Mouse (Mus musculus): Measurements from ENCODE around the gene Fgb. TPM values are rescaled to one million over a fixed set of nuclear protein-coding genes. Genes with fewer than 3 reads are reported as not detected.

Gene Fgb
- polyA plus RNA-seq, 1 experiment from 2014 or later = 1.2 TPM

- Histone ChIP-seq H3K4me1 (replicated peaks; ENCODE audit: control insufficient read depth, insufficient read depth, low read length) (no peaks in the 10 kb centered on the region), H3K4me2 (ENCODE audit: low read length) (no peak overlapping the region), H3K4me3 (ENCODE audit: low read depth, low read length) (no peak overlapping the region), H3K9ac (ENCODE audit: low read length) (no peak overlapping the region), H3K27ac (ENCODE audit: low read depth) (no peak overlapping the region), H3K27me3 (replicated peaks; ENCODE audit: control insufficient read depth, insufficient read depth, low read length) (no peaks in the 10 kb centered on the region), H3K36me3 (ENCODE audit: control insufficient read depth, insufficient read depth, low read length) (no peaks in the 10 kb centered on the region), H3K9me3 (ENCODE audit: control insufficient read depth, low read length) (no peaks in the 10 kb centered on the region)
- DNase-seq (ENCODE audit: low spot score) (no peak), ATAC-seq (replicated peaks; ENCODE audit: low FRiP score, low TSS enrichment, low read depth) (no peak)
- WGBS = 89% methylated on average over 5 of the region's 5 CpGs
Measured at GRCm38 (mm10) chr3:83021176-83021575, 28.5 kb downstream of the Fgb start.

- 70% methylated on average over 2 of the region's 2 CpGs for WGBS
- H3K4me3 ChIP-seq (ENCODE audit: low read depth, low read length) = no peak overlapping the region
- H3K4me2 ChIP-seq (ENCODE audit: low read length) = no peak overlapping the region
- H3K27me3 ChIP-seq (replicated peaks; ENCODE audit: control insufficient read depth, insufficient read depth, low read length) = no peaks in the 10 kb centered on the region
- H3K4me1 ChIP-seq (replicated peaks; ENCODE audit: control insufficient read depth, insufficient read depth, low read length) = no peaks in the 10 kb centered on the region
- no peaks in the 10 kb centered on the region for H3K9me3 ChIP-seq (ENCODE audit: control insufficient read depth, low read length)
- H3K36me3 ChIP-seq (ENCODE audit: control insufficient read depth, insufficient read depth, low read length) = no peaks in the 10 kb centered on the region
- H3K9ac ChIP-seq (ENCODE audit: low read length) = no peak overlapping the region
- ATAC-seq (replicated peaks; ENCODE audit: low FRiP score, low TSS enrichment, low read depth) (no peak), DNase-seq (ENCODE audit: low spot score) (no peak)
- H3K27ac ChIP-seq (ENCODE audit: low read depth) = no peak overlapping the region
Measured at GRCm38 (mm10) chr3:83020387-83020786, 29.3 kb downstream of the Fgb start.

- H3K9ac ChIP-seq (ENCODE audit: low read length) = no peak overlapping the region
- no peak overlapping the region for H3K27ac ChIP-seq (ENCODE audit: low read depth)
- no peaks in the 10 kb centered on the region for H3K4me1 ChIP-seq (replicated peaks; ENCODE audit: control insufficient read depth, insufficient read depth, low read length)
- H3K4me2 ChIP-seq (ENCODE audit: low read length) = no peak overlapping the region
- DNase-seq (ENCODE audit: low spot score) (no peak), ATAC-seq (replicated peaks; ENCODE audit: low FRiP score, low TSS enrichment, low read depth) (no peak)
- H3K4me3 ChIP-seq (ENCODE audit: low read depth, low read length) = no peak overlapping the region
- H3K27me3 ChIP-seq (replicated peaks; ENCODE audit: control insufficient read depth, insufficient read depth, low read length) = no peaks in the 10 kb centered on the region
- no peaks in the 10 kb centered on the region for H3K9me3 ChIP-seq (ENCODE audit: control insufficient read depth, low read length)
- H3K36me3 ChIP-seq (ENCODE audit: control insufficient read depth, insufficient read depth, low read length) = no peaks in the 10 kb centered on the region
- 84% methylated on average over 1 of the region's 1 CpGs for WGBS
Measured at GRCm38 (mm10) chr3:83016236-83016635, 33.4 kb downstream of the Fgb start.

GRCm38 (mm10) chr3:83013951-83014350, 35.7 kb downstream of the Fgb start:
- H3K4me2 ChIP-seq (ENCODE audit: low read length) = no peak overlapping the region
- H3K4me3 ChIP-seq (ENCODE audit: low read depth, low read length) = no peak overlapping the region
- H3K9ac ChIP-seq (ENCODE audit: low read length) = no peak overlapping the region
- WGBS = 86% methylated on average over 10 of the region's 10 CpGs
- DNase-seq (ENCODE audit: low spot score) = no peak
- H3K9me3 ChIP-seq (ENCODE audit: control insufficient read depth, low read length) = no peaks in the 10 kb centered on the region
- no peaks in the 10 kb centered on the region for H3K4me1 ChIP-seq (replicated peaks; ENCODE audit: control insufficient read depth, insufficient read depth, low read length)
- H3K36me3 ChIP-seq (ENCODE audit: control insufficient read depth, insufficient read depth, low read length) = no peaks in the 10 kb centered on the region
- no peaks in the 10 kb centered on the region for H3K27me3 ChIP-seq (replicated peaks; ENCODE audit: control insufficient read depth, insufficient read depth, low read length)
- H3K27ac ChIP-seq (ENCODE audit: low read depth) = no peak overlapping the region
- no peak for ATAC-seq (replicated peaks; ENCODE audit: low FRiP score, low TSS enrichment, low read depth)

- Histone ChIP-seq H3K4me1 (replicated peaks; ENCODE audit: control insufficient read depth, insufficient read depth, low read length) (no peaks in the 10 kb centered on the region), H3K27me3 (replicated peaks; ENCODE audit: control insufficient read depth, insufficient read depth, low read length) (no peaks in the 10 kb centered on the region), H3K4me3 (ENCODE audit: low read depth, low read length) (no peak overlapping the region), H3K27ac (ENCODE audit: low read depth) (no peak overlapping the region), H3K36me3 (ENCODE audit: control insufficient read depth, insufficient read depth, low read length) (no peaks in the 10 kb centered on the region), H3K9ac (ENCODE audit: low read length) (no peak overlapping the region), H3K4me2 (ENCODE audit: low read length) (no peak overlapping the region), H3K9me3 (ENCODE audit: control insufficient read depth, low read length) (no peaks in the 10 kb centered on the region)
- WGBS = 90% methylated on average over 19 of the region's 19 CpGs
- DNase-seq (ENCODE audit: low spot score) = no peak
- ATAC-seq (replicated peaks; ENCODE audit: low FRiP score, low TSS enrichment, low read depth) = no peak
Measured at GRCm38 (mm10) chr3:83012636-83013035, 37.0 kb downstream of the Fgb start.

- Histone ChIP-seq H3K4me3 (ENCODE audit: low read depth, low read length) (no peak overlapping the region), H3K9me3 (ENCODE audit: control insufficient read depth, low read length) (no peaks in the 10 kb centered on the region), H3K27me3 (replicated peaks; ENCODE audit: control insufficient read depth, insufficient read depth, low read length) (no peaks in the 10 kb centered on the region), H3K27ac (ENCODE audit: low read depth) (no peak overlapping the region), H3K9ac (ENCODE audit: low read length) (no peak overlapping the region), H3K36me3 (ENCODE audit: control insufficient read depth, insufficient read depth, low read length) (no peaks in the 10 kb centered on the region), H3K4me2 (ENCODE audit: low read length) (no peak overlapping the region), H3K4me1 (replicated peaks; ENCODE audit: control insufficient read depth, insufficient read depth, low read length) (no peaks in the 10 kb centered on the region)
- DNase-seq (ENCODE audit: low spot score) = no peak
- WGBS = 85% methylated on average over 4 of the region's 4 CpGs
- no peak for ATAC-seq (replicated peaks; ENCODE audit: low FRiP score, low TSS enrichment, low read depth)
Measured at GRCm38 (mm10) chr3:83011565-83011964, 38.1 kb downstream of the Fgb start.

- WGBS = 89% methylated on average over 4 of the region's 4 CpGs
- H3K9ac ChIP-seq (ENCODE audit: low read length) = no peak overlapping the region
- no peak for ATAC-seq (replicated peaks; ENCODE audit: low FRiP score, low TSS enrichment, low read depth)
- H3K4me2 ChIP-seq (ENCODE audit: low read length) = no peak overlapping the region
- no peak for DNase-seq (ENCODE audit: low spot score)
- no peak overlapping the region for H3K4me3 ChIP-seq (ENCODE audit: low read depth, low read length)
- no peaks in the 10 kb centered on the region for H3K27me3 ChIP-seq (replicated peaks; ENCODE audit: control insufficient read depth, insufficient read depth, low read length)
- H3K36me3 ChIP-seq (ENCODE audit: control insufficient read depth, insufficient read depth, low read length) = no peaks in the 10 kb centered on the region
- no peak overlapping the region for H3K27ac ChIP-seq (ENCODE audit: low read depth)
- no peaks in the 10 kb centered on the region for H3K9me3 ChIP-seq (ENCODE audit: control insufficient read depth, low read length)
- no peaks in the 10 kb centered on the region for H3K4me1 ChIP-seq (replicated peaks; ENCODE audit: control insufficient read depth, insufficient read depth, low read length)
Measured at GRCm38 (mm10) chr3:83011136-83011535, 38.5 kb downstream of the Fgb start.

- DNase-seq (ENCODE audit: low spot score) = peak; percentile 27
- Histone ChIP-seq H3K36me3 (ENCODE audit: control insufficient read depth, insufficient read depth, low read length) (no peaks in the 10 kb centered on the region), H3K4me1 (replicated peaks; ENCODE audit: control insufficient read depth, insufficient read depth, low read length) (no peaks in the 10 kb centered on the region), H3K4me3 (ENCODE audit: low read depth, low read length) (no peak overlapping the region), H3K27me3 (replicated peaks; ENCODE audit: control insufficient read depth, insufficient read depth, low read length) (no peaks in the 10 kb centered on the region), H3K9ac (ENCODE audit: low read length) (no peak overlapping the region), H3K9me3 (ENCODE audit: control insufficient read depth, low read length) (no peaks in the 10 kb centered on the region), H3K4me2 (ENCODE audit: low read length) (no peak overlapping the region), H3K27ac (ENCODE audit: low read depth) (no peak overlapping the region)
- no peak for ATAC-seq (replicated peaks; ENCODE audit: low FRiP score, low TSS enrichment, low read depth)
- WGBS = 75% methylated on average over 11 of the region's 11 CpGs
Measured at GRCm38 (mm10) chr3:83010291-83010690, 39.4 kb downstream of the Fgb start.

- 42% methylated on average over 7 of the region's 7 CpGs for WGBS
- Histone ChIP-seq H3K36me3 (ENCODE audit: control insufficient read depth, insufficient read depth, low read length) (no peaks in the 10 kb centered on the region), H3K9ac (ENCODE audit: low read length) (no peak within 1 kb of the TSS), H3K27me3 (replicated peaks; ENCODE audit: control insufficient read depth, insufficient read depth, low read length) (no peaks in the 10 kb centered on the region), H3K4me1 (replicated peaks; ENCODE audit: control insufficient read depth, insufficient read depth, low read length) (no peaks in the 10 kb centered on the region), H3K9me3 (ENCODE audit: control insufficient read depth, low read length) (no peaks in the 10 kb centered on the region), H3K4me3 (ENCODE audit: low read depth, low read length) (no peak within 1 kb of the TSS), H3K27ac (ENCODE audit: low read depth) (no peak within 1 kb of the TSS), H3K4me2 (ENCODE audit: low read length) (no peak within 1 kb of the TSS)
- no peak for ATAC-seq (replicated peaks; ENCODE audit: low FRiP score, low TSS enrichment, low read depth)
- DNase-seq (ENCODE audit: low spot score) = no peak
Measured at GRCm38 (mm10) chr3:83007557-83007956, 42.1 kb downstream of the Fgb start, which contains the start of gene Fgg. Gene Fgg, plus strand, starts transcription at chr3:83007724.

Data from intestine, embryonic 14.5 days (tissue).